Mouse (Mus musculus): Measurements from ENCODE around the gene Glycam1. TPM values are rescaled to one million over a fixed set of nuclear protein-coding genes. Genes with fewer than 3 reads are reported as not detected.
"Not testable (repeated sequence)": the region's sequence is repeated elsewhere in the genome, so short reads cannot be mapped to it uniquely, and the experiment has no call there.

The Glycam1 gene
- polyA plus RNA-seq (2012; rRNA removed) = 118 TPM in 1 of 2 replicates, not detected in the other

DNA sequence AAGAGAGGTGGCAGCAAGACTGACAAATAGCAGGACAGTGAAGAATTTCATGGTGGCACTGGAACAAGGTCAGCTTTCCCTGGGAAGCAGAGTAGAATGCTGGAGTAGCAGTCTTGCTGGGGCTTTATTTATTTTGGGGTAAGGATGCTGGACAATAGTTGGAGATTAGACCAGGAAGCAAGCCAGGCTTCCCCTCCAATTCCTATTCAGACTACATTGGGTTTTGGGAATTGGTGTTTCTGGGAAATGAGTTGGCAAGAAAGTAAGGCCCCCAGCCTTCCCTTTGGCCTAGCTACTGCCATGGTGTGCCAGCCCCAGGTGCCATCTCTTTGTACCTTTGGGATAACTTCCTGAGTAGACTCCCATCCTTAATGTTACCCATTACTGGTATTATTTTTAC lies at the start of gene Glycam1:
Glycam1 (minus strand) TSS at position 101 of the 400 bp plus-strand sequence.
- no peak within 1 kb of the TSS for H3K27ac ChIP-seq (ENCODE audit: insufficient read depth, low read depth, low read length)
- DNase-seq = no peak
- H3K4me1 ChIP-seq (ENCODE audit: control insufficient read depth, insufficient read depth, low read length) = no peaks in the 10 kb centered on the region
- TF ChIP-seq CTCF (conservative IDR thresholded peaks at IDR 0.05; ENCODE audit: insufficient read depth, insufficient read length, low read depth, low read length) = no peak
- TF ChIP-seq POLR2A (IDR thresholded peaks at IDR 0.05; ENCODE audit: low read depth, low read length) = no peak
- H3K4me3 ChIP-seq (ENCODE audit: insufficient read depth, low read depth, low read length) = no peak within 1 kb of the TSS
- H3K27me3 ChIP-seq (replicated peaks; ENCODE audit: control insufficient read depth, insufficient read depth, low read length) = no peaks in the 10 kb centered on the region
- H3K36me3 ChIP-seq (ENCODE audit: control insufficient read depth, insufficient read depth, low read length) = no peaks in the 10 kb centered on the region

DNA sequence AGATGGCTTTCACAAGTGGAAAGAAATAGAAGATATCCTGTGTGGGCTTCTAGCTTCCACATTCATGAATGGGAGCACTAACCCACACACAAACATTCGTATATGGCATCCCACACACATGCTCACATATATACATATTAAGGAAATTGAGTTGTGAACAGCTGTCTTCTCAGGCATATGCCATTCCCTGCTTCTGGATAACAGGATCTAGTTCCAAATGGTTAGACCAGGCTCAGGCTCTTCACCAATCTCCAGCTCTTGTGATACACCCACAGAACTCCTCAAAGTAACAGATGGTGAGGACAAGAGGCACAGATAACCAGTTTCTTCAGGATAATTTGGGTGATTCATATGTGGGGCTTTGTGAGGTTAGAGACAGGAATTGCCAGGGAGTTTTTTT lies 39.6 kb upstream of the Glycam1 start:
- 89% methylated on average over 1 of the region's 1 CpGs for WGBS
- H3K4me3 ChIP-seq (ENCODE audit: insufficient read depth, low read depth, low read length) = no peak overlapping the region
- no peak for DNase-seq
- H3K27ac ChIP-seq (ENCODE audit: insufficient read depth, low read depth, low read length) = no peak overlapping the region
- TF ChIP-seq CTCF (conservative IDR thresholded peaks at IDR 0.05; ENCODE audit: insufficient read depth, insufficient read length, low read depth, low read length) (no peak), POLR2A (IDR thresholded peaks at IDR 0.05; ENCODE audit: low read depth, low read length) (no peak)
- H3K27me3 ChIP-seq (replicated peaks; ENCODE audit: control insufficient read depth, insufficient read depth, low read length) = no peaks in the 10 kb centered on the region
- H3K4me1 ChIP-seq (ENCODE audit: control insufficient read depth, insufficient read depth, low read length) = no peaks in the 10 kb centered on the region
- no peaks in the 10 kb centered on the region for H3K36me3 ChIP-seq (ENCODE audit: control insufficient read depth, insufficient read depth, low read length)

DNA sequence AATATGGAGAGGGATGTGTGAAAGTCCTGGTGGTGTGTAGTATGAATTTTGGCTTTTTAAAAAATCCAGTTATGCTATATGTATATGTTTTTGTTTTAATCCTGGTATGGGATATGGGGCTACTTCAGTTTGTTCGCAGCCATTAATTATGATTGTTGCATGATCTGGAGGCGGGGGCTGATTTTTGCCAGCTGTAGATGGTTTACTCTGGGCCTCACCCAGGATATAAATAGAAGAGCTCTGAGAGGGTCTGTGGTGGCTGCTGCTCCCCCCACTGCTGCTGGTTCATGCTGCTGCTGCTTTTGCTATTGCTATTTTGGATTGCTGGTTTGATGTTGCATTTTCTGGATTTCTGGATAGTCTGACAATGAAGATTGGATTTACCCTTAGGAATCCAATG lies 25.9 kb upstream of the Glycam1 start:
- Histone ChIP-seq H3K4me3 (ENCODE audit: insufficient read depth, low read depth, low read length) (no peak overlapping the region), H3K36me3 (ENCODE audit: control insufficient read depth, insufficient read depth, low read length) (no peaks in the 10 kb centered on the region), H3K27me3 (replicated peaks; ENCODE audit: control insufficient read depth, insufficient read depth, low read length) (no peaks in the 10 kb centered on the region), H3K4me1 (ENCODE audit: control insufficient read depth, insufficient read depth, low read length) (no peaks in the 10 kb centered on the region; the same call in 1 of the 2 replicates), H3K27ac (ENCODE audit: insufficient read depth, low read depth, low read length) (no peak overlapping the region)
- WGBS = 78% methylated on average over 2 of the region's 2 CpGs
- no peak for DNase-seq
- TF ChIP-seq CTCF (conservative IDR thresholded peaks at IDR 0.05; ENCODE audit: insufficient read depth, insufficient read length, low read depth, low read length) (no peak), POLR2A (IDR thresholded peaks at IDR 0.05; ENCODE audit: low read depth, low read length) (no peak)

DNA sequence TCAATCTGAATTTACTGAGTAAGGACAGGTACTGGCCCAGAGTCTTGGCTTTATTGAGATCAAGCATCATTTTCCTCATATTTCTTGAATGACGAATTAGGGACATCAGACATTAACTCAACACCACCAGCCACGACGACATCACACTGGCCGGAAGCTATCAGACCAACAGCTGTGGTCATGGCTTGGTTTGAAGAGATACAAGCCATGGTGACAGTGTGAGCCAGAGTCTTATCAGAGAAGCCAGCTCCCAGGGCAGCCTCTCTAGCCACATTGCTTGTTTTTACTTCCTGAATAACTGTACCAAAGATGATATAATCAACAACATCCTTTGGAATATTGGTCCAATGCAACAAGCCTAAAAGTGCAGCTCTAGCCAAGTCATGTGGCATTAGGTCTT lies 22.9 kb upstream of the Glycam1 start:
- H3K4me3 ChIP-seq (ENCODE audit: insufficient read depth, low read depth, low read length); H3K27me3 ChIP-seq (replicated peaks; ENCODE audit: control insufficient read depth, insufficient read depth, low read length): not testable (repeated sequence)
- 85% methylated on average over 4 of the region's 4 CpGs for WGBS

DNA sequence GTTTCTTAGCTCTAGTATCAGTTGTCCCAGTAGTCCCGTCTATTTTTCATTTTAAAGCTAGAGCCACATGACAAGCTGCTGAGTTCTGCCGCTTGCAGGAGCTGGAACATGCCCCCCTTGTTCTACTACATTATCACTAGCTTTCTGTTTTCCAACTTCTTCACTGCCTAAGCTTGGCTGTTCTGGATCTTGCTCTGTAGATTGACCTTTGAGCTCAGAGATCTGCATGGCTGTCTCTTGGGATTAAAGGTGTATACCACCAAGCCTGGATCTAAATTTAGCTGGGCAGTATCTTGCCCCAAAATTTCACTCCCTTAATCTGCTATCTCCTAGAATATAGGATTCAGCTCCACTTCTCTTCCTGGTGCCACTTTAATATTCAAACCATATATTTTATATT lies 21.0 kb upstream of the Glycam1 start:
- Histone ChIP-seq H3K36me3 (ENCODE audit: control insufficient read depth, insufficient read depth, low read length) (no peaks in the 10 kb centered on the region), H3K4me1 (ENCODE audit: control insufficient read depth, insufficient read depth, low read length) (peaks cover 5% of the 10 kb centered on the region; the same call in 1 of the 2 replicates), H3K4me3 (ENCODE audit: insufficient read depth, low read depth, low read length) (no peak overlapping the region), H3K27ac (ENCODE audit: insufficient read depth, low read depth, low read length) (no peak overlapping the region), H3K27me3 (replicated peaks; ENCODE audit: control insufficient read depth, insufficient read depth, low read length) (no peaks in the 10 kb centered on the region)
- TF ChIP-seq POLR2A (IDR thresholded peaks at IDR 0.05; ENCODE audit: low read depth, low read length) (no peak), CTCF (conservative IDR thresholded peaks at IDR 0.05; ENCODE audit: insufficient read depth, insufficient read length, low read depth, low read length) (no peak)
- WGBS = 39% methylated on average over 2 of the region's 2 CpGs
- peak; percentile 59 for DNase-seq

More for the DNA sequence above, 22.9 kb upstream of the Glycam1 start:
- not testable (repeated sequence) for H3K4me1 ChIP-seq (ENCODE audit: control insufficient read depth, insufficient read depth, low read length); H3K36me3 ChIP-seq (ENCODE audit: control insufficient read depth, insufficient read depth, low read length); H3K27ac ChIP-seq (ENCODE audit: insufficient read depth, low read depth, low read length); DNase-seq

DNA sequence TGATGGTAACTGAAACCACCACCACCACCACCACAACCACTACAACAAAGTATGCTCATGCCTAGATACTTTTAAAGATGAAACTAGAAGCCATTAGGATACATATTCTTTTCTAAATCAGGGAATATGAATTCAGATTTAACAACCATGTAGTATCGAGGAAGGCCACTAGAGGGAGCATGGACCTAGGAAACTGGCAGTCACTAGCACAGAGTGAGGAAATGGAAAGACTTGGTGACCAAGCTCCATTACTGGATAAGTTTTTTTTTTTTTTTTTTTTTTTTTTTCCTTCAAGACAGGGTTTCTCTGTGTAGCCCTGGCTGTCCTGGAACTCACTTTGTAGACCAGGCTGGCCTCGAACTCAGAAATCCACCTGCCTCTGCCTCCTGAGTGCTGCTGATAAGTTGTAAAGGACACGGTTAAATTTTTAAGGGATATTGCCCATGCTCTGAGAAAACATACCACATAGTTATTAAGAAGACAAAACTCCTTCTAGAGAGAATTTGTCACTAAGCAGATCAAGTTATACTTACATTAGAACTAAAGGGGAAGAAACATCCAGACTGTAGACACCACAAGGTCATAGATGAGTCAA lies 12.7 kb downstream of the Glycam1 start:
- Histone ChIP-seq H3K4me3 (ENCODE audit: insufficient read depth, low read depth, low read length) (no peak overlapping the region), H3K27ac (ENCODE audit: insufficient read depth, low read depth, low read length) (peak overlapping the region; percentile 31), H3K4me1 (ENCODE audit: control insufficient read depth, insufficient read depth, low read length) (peaks cover 2% of the 10 kb centered on the region; the same call in 1 of the 2 replicates), H3K36me3 (ENCODE audit: control insufficient read depth, insufficient read depth, low read length) (no peaks in the 10 kb centered on the region), H3K27me3 (replicated peaks; ENCODE audit: control insufficient read depth, insufficient read depth, low read length) (no peaks in the 10 kb centered on the region; the same call in 1 of the 2 replicates)
- DNase-seq = peak; percentile 71
- TF ChIP-seq POLR2A (IDR thresholded peaks at IDR 0.05; ENCODE audit: low read depth, low read length) = no peak
- TF ChIP-seq CTCF (conservative IDR thresholded peaks at IDR 0.05; ENCODE audit: insufficient read depth, insufficient read length, low read depth, low read length) = peak; percentile 65
- WGBS = 44% methylated on average over 3 of the region's 3 CpGs

DNA sequence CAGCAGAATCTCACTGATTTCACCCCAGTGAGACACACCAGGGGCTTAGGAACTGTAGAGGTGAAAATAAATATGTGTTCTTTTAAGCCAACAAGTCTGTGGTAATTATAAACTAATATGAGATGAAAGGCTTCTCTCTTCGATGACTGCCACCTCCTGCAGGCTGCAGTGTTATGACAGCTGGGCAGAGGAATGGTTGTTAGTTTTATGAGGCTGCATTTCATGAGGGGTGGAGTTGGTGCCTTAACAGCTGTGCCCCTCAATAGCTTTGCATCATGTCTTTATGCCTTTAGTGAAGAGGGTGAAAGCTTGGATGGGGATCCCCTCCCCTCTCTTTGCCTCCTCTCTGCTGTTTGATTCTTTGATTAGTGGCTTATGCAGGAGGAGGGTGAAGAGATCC lies 13.8 kb downstream of the Glycam1 start:
- no peaks in the 10 kb centered on the region; the same call in 1 of the 2 replicates for H3K27me3 ChIP-seq (replicated peaks; ENCODE audit: control insufficient read depth, insufficient read depth, low read length)
- H3K27ac ChIP-seq (ENCODE audit: insufficient read depth, low read depth, low read length) = peak overlapping the region; percentile 60; the same call in 1 of the 2 replicates
- H3K4me1 ChIP-seq (ENCODE audit: control insufficient read depth, insufficient read depth, low read length) = peaks cover 2% of the 10 kb centered on the region; the same call in 1 of the 2 replicates
- H3K36me3 ChIP-seq (ENCODE audit: control insufficient read depth, insufficient read depth, low read length) = no peaks in the 10 kb centered on the region
- no peak for TF ChIP-seq POLR2A (IDR thresholded peaks at IDR 0.05; ENCODE audit: low read depth, low read length)
- TF ChIP-seq CTCF (conservative IDR thresholded peaks at IDR 0.05; ENCODE audit: insufficient read depth, insufficient read length, low read depth, low read length) = no peak
- 5% methylated on average over 1 of the region's 1 CpGs for WGBS
- H3K4me3 ChIP-seq (ENCODE audit: insufficient read depth, low read depth, low read length) = no peak overlapping the region
- DNase-seq = no peak
